Mouse (Mus musculus) midbrain, embryonic 10.5 days (tissue): ENCODE data around the gene Klk7. TPM values are rescaled to one million over a fixed set of nuclear protein-coding genes. Genes with fewer than 3 reads are reported as not detected.

Source experiments
- DNase-seq: peaks from one replicate; pipeline ENCODE4 v3.0.0-alpha.2; 2017; ENCODE audit warnings: low spot score
- H3K27ac ChIP-seq: fragments of 300-500 bp; sonication (generic); replicated peaks from 2 replicates; pipeline ENCODE4 v1.5.1; 2016; ENCODE audit warnings: mild to moderate bottlenecking
- H3K27me3 ChIP-seq: fragments of 300-500 bp; sonication (generic); 2 replicates; pipeline ENCODE4 v1.6.1; 2016; ENCODE audit warnings: low read depth, mild to moderate bottlenecking; ENCODE audit not compliant: poor library complexity, severe bottlenecking
- H3K36me3 ChIP-seq: fragments of 300-500 bp; sonication (generic); 2 replicates; pipeline ENCODE4 v1.6.1; 2016; ENCODE audit warnings: mild to moderate bottlenecking, moderate library complexity
- H3K4me1 ChIP-seq: fragments of 300-500 bp; sonication (generic); 2 replicates; pipeline ENCODE4 v1.6.1; 2016
- H3K4me3 ChIP-seq: fragments of 300-500 bp; sonication (generic); 2 replicates; pipeline ENCODE4 v1.5.1; 2016; ENCODE audit warnings: mild to moderate bottlenecking, moderate library complexity
- H3K9me3 ChIP-seq: fragments of 300-500 bp; sonication (generic); replicated peaks from 2 replicates; pipeline ENCODE4 v1.6.1; 2016; ENCODE audit warnings: mild to moderate bottlenecking
- WGBS: fragments of 180-500 bp; shearing (Covaris S2); methylation state at CpG from one replicate; pipeline ENCODE4 v1.1.7; 2016; 5-methylcytosine and 5-hydroxymethylcytosine counted together
- polyA plus RNA-seq: library from polyadenylated mRNA; unstranded; fragments of >200 nt; fragmentation: Nextera tagmentation; extraction: Ambion mirVana; gene quantifications from 2 replicates; pipeline ENCODE4 v1.2.1, GENCODE M21; 2016

Gene Klk7
- polyA plus RNA-seq, 1 experiment from 2014 or later = not detected

DNA sequence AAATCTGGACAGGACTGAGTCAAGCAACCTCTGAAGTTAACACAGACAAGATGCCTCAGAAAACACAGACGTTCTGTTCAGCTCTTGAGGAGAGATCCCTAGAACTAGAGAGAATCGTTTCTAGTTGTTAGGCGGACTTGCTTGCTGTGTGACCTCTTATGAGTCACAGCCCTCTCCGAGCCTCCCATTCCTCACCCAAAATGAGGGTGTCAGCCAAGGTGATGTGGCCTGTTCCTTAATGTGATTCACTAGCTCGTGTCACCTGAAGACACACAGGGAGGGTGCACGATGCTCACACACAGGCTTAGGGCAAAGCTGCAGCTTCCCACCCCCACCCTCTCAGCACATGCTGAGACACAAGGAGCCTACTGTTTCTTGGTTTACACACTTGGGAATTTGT is 30.9 kb upstream of the Klk7 start:
- Histone ChIP-seq H3K36me3 (no peaks in the 10 kb centered on the region), H3K9me3 (no peaks in the 10 kb centered on the region), H3K4me3 (no peak overlapping the region), H3K27ac (no peak overlapping the region), H3K4me1 (peaks cover 16% of the 10 kb centered on the region), H3K27me3 (peaks cover 30% of the 10 kb centered on the region)
- 70% methylated on average over 6 of the region's 6 CpGs for WGBS
- no peak for DNase-seq

GRCm38 (mm10) chr7:43780746-43781145 is 30.3 kb upstream of the Klk7 start, which contains the start of gene Klk10:
Klk10 (plus strand) TSS chr7:43781035.
- H3K27ac ChIP-seq = no peak within 1 kb of the TSS
- no peaks in the 10 kb centered on the region for H3K9me3 ChIP-seq
- no peak within 1 kb of the TSS for H3K4me3 ChIP-seq
- H3K36me3 ChIP-seq = no peaks in the 10 kb centered on the region
- no peak for DNase-seq
- peaks cover 11% of the 10 kb centered on the region for H3K4me1 ChIP-seq
- H3K27me3 ChIP-seq = peaks cover 30% of the 10 kb centered on the region
- WGBS = 53% methylated on average over 5 of the region's 5 CpGs

DNA sequence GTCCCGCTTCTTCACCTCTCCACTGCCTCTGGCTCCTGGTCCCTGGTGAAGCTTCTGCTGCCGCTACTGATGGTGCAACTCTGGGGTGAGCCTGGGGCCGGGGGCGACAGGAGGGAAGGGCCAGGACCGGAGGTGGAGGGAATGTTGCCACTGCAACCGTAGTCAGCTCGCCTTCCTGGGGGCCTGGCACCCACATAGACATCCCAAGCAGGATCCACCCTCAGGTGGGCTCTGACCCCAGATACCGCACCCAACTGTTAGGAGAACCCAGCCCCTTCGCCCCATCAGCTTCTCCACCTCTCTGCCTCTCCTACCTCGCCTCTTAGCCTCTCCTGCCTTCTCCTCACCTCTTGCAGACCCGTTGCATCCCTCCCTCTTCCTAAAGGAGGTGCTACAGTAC is 29.6 kb upstream of the Klk7 start:
- no peak for DNase-seq
- Histone ChIP-seq H3K36me3 (no peaks in the 10 kb centered on the region), H3K27me3 (peaks cover 30% of the 10 kb centered on the region), H3K4me1 (peaks cover 9% of the 10 kb centered on the region), H3K4me3 (no peak overlapping the region), H3K9me3 (no peaks in the 10 kb centered on the region), H3K27ac (no peak overlapping the region)
- 86% methylated on average over 11 of the region's 11 CpGs for WGBS

DNA sequence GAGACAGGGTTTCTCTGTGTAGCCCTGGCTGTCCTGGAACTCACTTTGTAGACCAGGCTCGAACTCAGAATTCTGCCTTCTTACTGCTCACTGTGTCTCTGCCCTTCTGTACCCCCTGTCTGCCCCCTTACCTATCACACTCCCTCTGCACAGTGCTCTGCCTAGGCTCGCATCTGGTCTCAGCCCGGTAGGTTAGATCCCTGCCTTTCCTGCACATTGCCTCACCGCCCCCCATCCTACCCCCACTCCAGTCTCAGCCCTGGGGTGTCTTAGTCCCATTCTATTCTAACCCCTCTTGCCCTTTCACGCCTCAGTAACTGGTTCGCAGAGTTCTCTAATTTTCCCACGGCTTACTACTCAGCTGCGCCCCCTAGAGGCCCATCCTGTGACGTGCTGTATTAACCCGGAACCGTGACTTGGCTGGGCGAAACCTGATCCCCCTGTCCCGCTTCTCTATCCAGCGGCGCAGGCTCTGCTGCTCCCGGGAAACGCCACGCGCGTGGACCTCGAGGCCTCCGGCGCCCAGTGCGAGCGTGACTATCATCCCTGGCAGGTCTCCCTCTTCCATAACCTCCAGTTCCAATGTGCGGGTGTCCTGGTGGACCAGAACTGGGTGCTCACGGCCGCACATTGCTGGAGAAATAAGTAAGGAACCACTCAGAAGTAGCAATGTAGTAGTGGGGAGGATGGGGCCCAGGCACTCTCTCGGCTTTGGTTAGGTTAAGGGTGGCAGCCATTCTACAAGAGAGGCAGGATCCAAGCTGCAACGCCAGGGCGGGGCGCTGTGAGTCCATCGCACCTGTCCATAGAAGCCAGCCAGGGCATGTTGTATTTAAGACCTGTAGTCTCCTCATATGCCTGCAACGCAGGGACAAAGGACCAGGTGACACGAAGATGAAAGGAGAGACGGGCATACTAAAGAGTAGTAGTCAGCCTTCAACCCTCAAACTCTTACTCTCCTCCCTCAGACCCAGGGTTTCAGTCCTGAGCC is 28.5 kb upstream of the Klk7 start:
- Histone ChIP-seq H3K27me3 (peaks cover 30% of the 10 kb centered on the region), H3K4me3 (peak overlapping the region; percentile 51), H3K36me3 (no peaks in the 10 kb centered on the region), H3K27ac (peak overlapping the region; percentile 77), H3K9me3 (no peaks in the 10 kb centered on the region), H3K4me1 (peaks cover 9% of the 10 kb centered on the region)
- WGBS = 6% methylated on average over 36 of the region's 36 CpGs
- peak; percentile 89 for DNase-seq

GRCm38 (mm10) chr7:43785286-43785685 is 25.8 kb upstream of the Klk7 start:
- Histone ChIP-seq H3K9me3 (no peaks in the 10 kb centered on the region), H3K4me3 (no peak overlapping the region), H3K27me3 (peaks cover 30% of the 10 kb centered on the region), H3K36me3 (no peaks in the 10 kb centered on the region), H3K4me1 (peaks cover 9% of the 10 kb centered on the region), H3K27ac (no peak overlapping the region)
- 84% methylated on average over 1 of the region's 1 CpGs for WGBS
- no peak for DNase-seq

GRCm38 (mm10) chr7:43788096-43788495 is 23.0 kb upstream of the Klk7 start:
- WGBS = 85% methylated on average over 3 of the region's 3 CpGs
- H3K36me3 ChIP-seq = no peaks in the 10 kb centered on the region
- H3K4me1 ChIP-seq = no peaks in the 10 kb centered on the region
- no peak overlapping the region for H3K4me3 ChIP-seq
- H3K9me3 ChIP-seq = no peaks in the 10 kb centered on the region
- DNase-seq = no peak
- H3K27me3 ChIP-seq = peaks cover 17% of the 10 kb centered on the region
- H3K27ac ChIP-seq = no peak overlapping the region

- Histone ChIP-seq H3K9me3 (no peaks in the 10 kb centered on the region), H3K36me3 (no peaks in the 10 kb centered on the region), H3K27ac (no peak overlapping the region), H3K27me3 (peaks cover 5% of the 10 kb centered on the region; the same call in 1 of the 2 replicates), H3K4me1 (no peaks in the 10 kb centered on the region), H3K4me3 (no peak overlapping the region)
- no peak for DNase-seq
- 86% methylated on average over 2 of the region's 2 CpGs for WGBS
These were observed 21.8 kb upstream of the Klk7 start for GRCm38 (mm10) chr7:43789295-43789694.

DNA sequence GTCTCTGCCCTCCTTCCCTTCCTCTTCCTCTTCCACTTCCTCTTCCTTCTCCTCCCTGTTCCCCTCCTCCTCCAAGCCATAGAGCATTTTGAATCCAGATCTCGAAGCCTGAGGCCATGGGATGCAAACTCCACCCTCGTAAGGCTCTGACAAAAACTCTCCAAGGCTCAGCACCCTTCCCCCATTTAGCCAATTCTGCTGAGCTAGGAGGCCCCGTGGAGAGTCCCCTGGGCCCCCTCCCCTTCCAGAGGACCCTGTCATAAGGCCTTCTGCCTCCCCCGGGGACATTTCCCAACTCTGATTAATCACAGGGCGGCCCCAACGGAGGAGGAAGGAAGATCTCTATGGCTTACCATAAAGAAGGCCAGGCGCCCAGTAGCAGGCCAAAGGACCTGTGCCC is 19.5 kb upstream of the Klk7 start, which contains the start of gene Klk9:
Klk9 (plus strand) TSS at position 301 of the 400 bp plus-strand sequence.
- DNase-seq = no peak
- Histone ChIP-seq H3K36me3 (no peaks in the 10 kb centered on the region), H3K4me1 (peaks cover 8% of the 10 kb centered on the region), H3K4me3 (no peak within 1 kb of the TSS), H3K27me3 (peaks cover 20% of the 10 kb centered on the region), H3K27ac (no peak within 1 kb of the TSS), H3K9me3 (no peaks in the 10 kb centered on the region)
- 70% methylated on average over 7 of the region's 7 CpGs for WGBS

DNA sequence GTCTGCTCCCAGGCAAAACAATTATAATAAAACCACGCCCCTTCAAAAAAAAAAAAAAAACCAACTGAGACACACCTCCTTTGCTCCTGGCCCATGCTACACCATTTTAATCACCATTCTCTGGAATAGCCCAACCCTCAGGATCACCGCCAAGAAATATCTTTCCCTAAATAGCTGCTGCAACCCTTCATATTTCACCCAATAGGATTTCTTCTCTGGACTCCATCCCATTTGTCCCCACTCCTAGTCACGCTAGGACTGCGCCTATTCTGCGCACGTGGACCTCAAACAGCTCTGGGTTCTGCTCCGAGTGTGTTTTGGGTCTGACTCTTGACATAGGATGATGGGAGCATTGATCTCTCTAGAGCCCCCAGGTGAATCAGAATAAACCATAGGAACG is 14.7 kb upstream of the Klk7 start:
- H3K4me3 ChIP-seq = peak overlapping the region; percentile 62
- H3K27ac ChIP-seq = no peak overlapping the region
- H3K36me3 ChIP-seq = no peaks in the 10 kb centered on the region
- peaks cover 22% of the 10 kb centered on the region for H3K4me1 ChIP-seq
- peaks cover 43% of the 10 kb centered on the region for H3K27me3 ChIP-seq
- no peaks in the 10 kb centered on the region for H3K9me3 ChIP-seq
- 6% methylated on average over 8 of the region's 8 CpGs for WGBS
- no peak for DNase-seq

DNA sequence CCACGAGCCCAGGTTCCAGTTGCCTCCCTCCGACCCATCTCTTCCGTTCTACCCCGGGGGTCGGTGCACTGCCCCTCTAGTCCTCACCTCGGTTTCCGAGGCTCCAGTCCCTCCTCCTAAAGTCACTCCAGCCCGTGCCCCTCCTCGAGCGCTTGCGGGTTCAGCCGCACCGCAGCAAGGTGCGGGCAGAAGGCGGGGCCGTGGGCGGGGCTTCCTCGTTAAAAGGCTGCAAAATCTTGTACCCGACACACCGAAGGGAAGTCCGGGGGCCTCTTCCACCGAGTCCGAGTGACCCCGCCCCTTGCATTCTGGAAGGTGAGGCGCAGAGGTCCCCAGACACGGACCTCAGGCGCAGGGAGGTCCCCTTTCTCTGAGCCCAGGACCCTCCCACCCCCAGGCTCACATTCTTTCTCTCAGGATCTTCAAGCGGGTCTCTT is 13.7 kb upstream of the Klk7 start, which contains the start of gene Klk8:
Klk8 (plus strand) TSS at position 245 of the 437 bp plus-strand sequence.
- peak; percentile 38 for DNase-seq
- H3K4me3 ChIP-seq = peak within 1 kb of the TSS; percentile 62
- H3K27me3 ChIP-seq = peaks cover 43% of the 10 kb centered on the region
- H3K9me3 ChIP-seq = no peaks in the 10 kb centered on the region
- under 1% methylated on average over 28 of the region's 28 CpGs for WGBS
- H3K4me1 ChIP-seq = peaks cover 22% of the 10 kb centered on the region
- no peaks in the 10 kb centered on the region for H3K36me3 ChIP-seq
- H3K27ac ChIP-seq = no peak within 1 kb of the TSS

GRCm38 (mm10) chr7:43797844-43798462 is 13.1 kb upstream of the Klk7 start:
- 46% methylated on average over 13 of the region's 13 CpGs for WGBS
- no peaks in the 10 kb centered on the region for H3K9me3 ChIP-seq
- DNase-seq = no peak
- no peaks in the 10 kb centered on the region for H3K36me3 ChIP-seq
- H3K4me1 ChIP-seq = peaks cover 22% of the 10 kb centered on the region
- peaks cover 43% of the 10 kb centered on the region for H3K27me3 ChIP-seq
- peak overlapping the region; percentile 62 for H3K4me3 ChIP-seq
- H3K27ac ChIP-seq = no peak overlapping the region

DNA sequence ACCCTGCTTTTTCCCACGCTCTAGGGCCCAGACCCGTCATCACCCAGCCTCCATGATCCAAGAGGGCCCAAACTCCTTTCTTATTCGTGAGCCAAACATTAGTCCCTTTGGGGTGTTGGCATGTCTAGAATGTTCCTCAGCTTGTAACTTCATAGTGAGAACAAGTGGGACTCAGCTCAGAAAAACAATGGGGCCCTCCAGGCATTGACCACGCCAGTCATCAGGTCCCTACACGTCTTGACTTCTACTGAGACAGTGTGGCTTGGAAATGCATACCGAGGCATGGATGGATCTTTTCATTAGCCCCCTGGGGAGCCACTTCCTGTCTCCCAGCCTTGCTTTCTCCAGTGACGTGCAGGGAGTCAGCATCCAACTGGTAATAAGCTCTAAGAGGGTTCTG is 11.2 kb upstream of the Klk7 start:
- no peaks in the 10 kb centered on the region for H3K36me3 ChIP-seq
- H3K27me3 ChIP-seq = peaks cover 40% of the 10 kb centered on the region
- H3K4me1 ChIP-seq = peaks cover 22% of the 10 kb centered on the region
- DNase-seq = no peak
- H3K9me3 ChIP-seq = no peaks in the 10 kb centered on the region
- no peak overlapping the region for H3K4me3 ChIP-seq
- no peak overlapping the region for H3K27ac ChIP-seq
- 79% methylated on average over 7 of the region's 7 CpGs for WGBS

GRCm38 (mm10) chr7:43815211-43815610 is 4.1 kb downstream of the Klk7 start:
- Histone ChIP-seq H3K36me3 (no peaks in the 10 kb centered on the region), H3K4me3 (no peak overlapping the region), H3K9me3 (no peaks in the 10 kb centered on the region), H3K27ac (no peak overlapping the region), H3K4me1 (no peaks in the 10 kb centered on the region), H3K27me3 (no peaks in the 10 kb centered on the region)
- WGBS = 87% methylated on average over 7 of the region's 7 CpGs
- no peak for DNase-seq
